Mouse (Mus musculus) lung, adult 18-20 months (tissue): Measurements from ENCODE around the gene Lpgat1.
A peak's percentile ranks its signal among the peaks of the same experiment; 100 is the strongest.

Experiments used
- DNase-seq, 2 experiments: peaks; one replicate each; pipeline ENCODE4 v3.0.0; 2022; ENCODE audit warnings: mixed read lengths in 2 of 2

Gene Lpgat1

GRCm38 (mm10) chr1:191737871-191738270 is 20.2 kb downstream of the Lpgat1 start:
- peak; percentile 49 to 70 for DNase-seq

DNA sequence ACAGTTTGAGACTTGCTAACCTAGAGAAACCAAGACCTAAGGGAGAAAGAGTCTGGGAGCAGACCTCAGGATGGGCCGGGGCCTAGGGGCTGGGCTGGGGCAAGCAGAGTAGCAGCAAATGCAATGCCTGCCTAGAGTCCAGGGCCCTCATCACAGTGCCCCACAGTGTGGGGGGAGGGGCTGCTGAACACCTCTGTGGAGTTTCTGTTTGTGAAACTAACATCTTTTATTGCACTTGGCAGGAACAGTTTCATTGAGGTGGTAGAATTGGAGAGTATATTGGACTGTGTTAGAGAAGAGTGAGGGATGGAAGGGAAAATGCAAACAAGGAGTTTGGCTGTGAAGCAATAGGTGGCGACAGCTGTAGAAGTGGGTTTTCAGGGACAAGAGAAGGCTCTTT is 21.1 kb downstream of the Lpgat1 start:
- DNase-seq = no peak

GRCm38 (mm10) chr1:191740587-191741361 is 23.1 kb downstream of the Lpgat1 start:
- no peak for DNase-seq

DNA sequence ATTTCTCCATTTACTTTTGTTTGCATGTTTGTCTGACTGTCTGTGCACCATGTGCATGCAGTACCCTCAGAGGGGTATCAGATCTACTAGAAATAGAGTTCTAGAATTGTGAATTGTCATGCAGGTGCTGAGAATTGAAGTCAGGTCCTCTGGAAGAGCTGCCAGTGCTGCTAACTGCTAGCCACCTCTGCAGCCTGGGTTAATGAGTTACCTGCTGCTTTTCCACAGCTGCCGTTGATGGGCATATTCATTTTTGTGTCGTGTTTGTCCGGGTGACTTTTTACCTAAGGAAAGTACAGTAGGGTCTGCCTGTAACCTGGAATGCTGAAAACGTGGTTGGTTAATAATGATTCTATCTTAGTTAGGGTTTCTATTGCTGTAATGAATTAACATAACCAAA is 24.0 kb downstream of the Lpgat1 start:
- no peak for DNase-seq

DNA sequence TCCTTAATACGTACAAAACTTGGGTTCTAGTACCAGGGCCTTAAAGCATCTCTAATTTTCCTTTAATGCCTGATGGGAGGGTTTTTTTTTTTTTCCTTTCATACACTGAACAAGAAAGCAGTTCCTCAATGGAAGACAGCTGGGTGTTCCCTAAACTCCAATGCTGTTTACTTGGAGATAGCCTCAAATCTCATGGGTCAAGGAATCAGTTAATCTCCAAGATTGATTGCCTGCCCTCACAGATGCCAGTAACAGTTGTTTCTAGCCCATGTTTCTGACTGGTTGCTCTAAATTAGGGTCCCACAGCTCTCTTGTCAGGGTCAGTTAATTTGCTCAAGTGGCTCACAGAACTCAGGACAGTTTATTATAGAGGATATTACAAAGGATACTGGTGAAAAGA is 30.8 kb downstream of the Lpgat1 start:
- no peak for DNase-seq

DNA sequence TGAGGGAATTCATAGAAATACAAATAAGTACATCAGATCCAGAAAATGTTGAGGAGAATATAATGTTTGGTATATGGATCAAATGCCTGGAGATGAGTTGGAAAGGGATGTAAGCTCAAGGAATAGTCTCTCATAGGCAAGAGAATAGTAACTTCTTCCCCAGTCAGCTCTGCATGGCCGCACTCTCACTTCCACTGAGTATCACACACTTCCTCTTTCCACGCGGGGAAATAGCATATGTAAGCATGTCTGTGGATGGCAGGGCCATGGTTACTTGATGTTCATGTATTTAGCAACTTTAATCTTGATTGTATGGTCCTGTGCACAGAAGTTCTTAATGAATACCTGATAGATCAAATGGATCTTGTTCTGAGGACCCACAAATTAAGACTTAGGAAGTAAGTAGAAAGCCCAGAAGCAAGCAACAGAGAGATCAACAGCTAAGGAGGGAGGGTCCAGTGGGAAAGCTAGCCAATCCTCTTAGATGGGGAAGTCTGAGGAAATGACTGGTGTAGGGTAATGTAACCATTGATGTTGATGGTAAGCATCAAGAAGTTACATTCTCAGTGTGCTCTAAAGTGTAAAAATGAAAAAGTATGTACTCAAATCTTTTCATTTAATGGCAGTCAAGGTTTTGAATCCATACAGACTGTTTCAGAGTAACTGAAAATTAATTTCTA is 39.0 kb downstream of the Lpgat1 start:
- peak in 1 of 2 experiments; percentile 24 for DNase-seq

GRCm38 (mm10) chr1:191774106-191774505 is 56.5 kb downstream of the Lpgat1 start:
- DNase-seq = no peak

- no peak for DNase-seq
Measured at GRCm38 (mm10) chr1:191775116-191775515, 57.5 kb downstream of the Lpgat1 start.

- no peak for DNase-seq
Measured at GRCm38 (mm10) chr1:191777521-191777920, 59.9 kb downstream of the Lpgat1 start.

DNA sequence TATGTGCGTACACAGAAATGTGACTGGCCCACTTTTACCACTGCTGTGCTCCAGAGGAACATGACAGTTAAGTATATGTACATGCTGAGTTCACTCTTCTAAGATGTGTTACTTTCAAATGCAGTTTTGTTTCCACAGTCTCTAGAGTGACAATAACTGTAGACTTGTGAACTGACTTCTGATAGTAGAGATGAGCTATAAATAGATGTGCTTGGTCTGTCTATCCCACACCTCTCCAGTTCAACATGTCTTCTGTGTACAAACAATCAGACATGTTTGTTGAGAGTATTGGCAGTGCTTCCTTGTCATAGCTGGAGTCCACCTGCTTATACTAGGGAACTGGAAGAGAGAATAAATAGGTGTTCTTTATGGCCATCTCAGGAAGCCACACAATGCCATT is 62.8 kb downstream of the Lpgat1 start:
- DNase-seq = no peak

- no peak for DNase-seq
Measured at GRCm38 (mm10) chr1:191785108-191785507, 67.5 kb downstream of the Lpgat1 start.

GRCm38 (mm10) chr1:191786255-191786654 is 68.6 kb downstream of the Lpgat1 start:
- DNase-seq = no peak

DNA sequence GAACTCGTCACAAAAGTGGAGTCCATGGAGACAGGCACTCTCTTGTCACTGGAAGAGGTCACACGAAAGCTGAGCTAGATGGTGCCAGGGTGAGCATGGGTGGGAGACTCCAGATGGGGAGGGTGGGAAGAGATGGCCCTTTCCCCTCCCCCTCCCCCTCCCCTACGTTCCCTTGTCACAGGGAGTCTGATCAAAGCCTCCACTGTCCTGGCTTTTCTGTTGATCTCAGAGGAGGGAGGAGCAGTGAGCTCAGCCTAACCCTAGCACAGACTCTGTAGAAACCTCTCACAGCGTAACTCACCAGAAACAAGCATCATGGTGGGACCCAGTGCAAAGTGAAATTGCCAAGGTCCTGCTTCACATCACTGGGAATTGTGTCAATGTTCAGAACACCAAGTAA is 69.7 kb downstream of the Lpgat1 start:
- no peak for DNase-seq

GRCm38 (mm10) chr1:191792991-191793390 is 75.4 kb downstream of the Lpgat1 start:
- DNase-seq = peak; percentile 75 to 84

- peak in 1 of 2 experiments; percentile 38 for DNase-seq
Measured at GRCm38 (mm10) chr1:191793888-191794532, 76.4 kb downstream of the Lpgat1 start.

DNA sequence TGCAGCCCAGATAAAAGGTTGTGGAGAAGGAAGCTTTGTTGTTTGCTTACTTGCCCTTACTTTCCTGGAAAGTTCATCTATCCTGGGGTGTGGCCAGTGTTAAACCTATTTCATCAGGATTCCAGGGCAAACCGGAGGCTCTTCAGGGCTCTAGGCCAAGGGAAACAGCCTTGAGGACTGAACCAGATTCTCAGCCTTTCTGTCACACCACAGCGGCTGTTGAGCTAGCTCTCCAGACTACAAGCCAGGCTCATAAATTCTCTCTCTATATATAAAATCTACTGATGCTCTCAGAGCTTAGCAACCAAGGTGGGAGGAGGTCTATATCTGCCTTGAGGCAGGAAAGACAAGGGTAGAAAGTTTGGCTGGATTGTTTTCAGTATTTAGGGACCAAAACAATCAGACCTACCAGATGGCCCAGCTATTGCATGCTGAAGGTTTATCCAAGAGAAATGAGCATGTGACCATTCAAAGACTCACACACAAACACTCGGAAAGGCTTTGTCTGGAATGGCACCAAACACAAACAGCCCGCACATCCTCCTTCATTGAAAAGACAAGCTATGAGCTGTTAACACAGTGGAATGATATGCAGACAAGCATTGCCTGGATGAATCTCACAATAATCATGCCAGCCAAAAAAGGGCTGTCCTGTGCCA is 78.7 kb downstream of the Lpgat1 start:
- DNase-seq = no peak

DNA sequence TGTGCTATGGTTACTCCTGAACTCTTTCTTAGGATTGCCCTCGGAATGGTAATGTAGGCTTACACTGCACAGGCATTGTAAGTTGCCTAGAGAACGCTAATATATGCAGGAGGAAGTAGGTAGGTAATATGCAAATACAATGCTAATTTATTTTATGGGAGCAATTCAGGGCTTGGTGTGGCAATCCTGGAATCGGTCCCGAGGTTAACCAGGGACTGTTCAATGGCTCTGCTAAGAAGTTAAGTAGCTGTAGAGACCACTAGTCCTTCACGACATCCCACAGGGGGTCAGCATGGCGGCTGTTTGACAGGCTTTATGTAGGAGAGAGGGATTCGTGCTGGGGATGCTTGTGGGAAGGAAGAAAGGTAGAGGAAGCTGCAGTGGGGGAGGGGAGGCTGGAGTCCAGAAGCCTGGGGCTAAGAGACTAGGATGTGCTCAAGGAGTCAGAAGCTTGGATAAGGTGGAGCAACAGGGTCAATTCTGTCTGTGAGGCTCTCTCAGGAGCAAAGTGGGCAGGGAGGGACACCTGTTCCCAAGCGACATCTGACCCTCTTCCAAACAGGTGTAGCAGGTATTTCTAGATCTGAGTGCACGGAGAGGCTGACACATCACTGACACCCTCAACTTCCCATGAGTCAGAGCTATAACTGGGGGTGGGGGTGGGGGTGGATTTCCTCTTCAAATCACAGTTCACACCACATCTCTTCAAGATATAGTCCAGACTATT is 84.6 kb downstream of the Lpgat1 start:
- DNase-seq = peak in 1 of 2 experiments; percentile 65

DNA sequence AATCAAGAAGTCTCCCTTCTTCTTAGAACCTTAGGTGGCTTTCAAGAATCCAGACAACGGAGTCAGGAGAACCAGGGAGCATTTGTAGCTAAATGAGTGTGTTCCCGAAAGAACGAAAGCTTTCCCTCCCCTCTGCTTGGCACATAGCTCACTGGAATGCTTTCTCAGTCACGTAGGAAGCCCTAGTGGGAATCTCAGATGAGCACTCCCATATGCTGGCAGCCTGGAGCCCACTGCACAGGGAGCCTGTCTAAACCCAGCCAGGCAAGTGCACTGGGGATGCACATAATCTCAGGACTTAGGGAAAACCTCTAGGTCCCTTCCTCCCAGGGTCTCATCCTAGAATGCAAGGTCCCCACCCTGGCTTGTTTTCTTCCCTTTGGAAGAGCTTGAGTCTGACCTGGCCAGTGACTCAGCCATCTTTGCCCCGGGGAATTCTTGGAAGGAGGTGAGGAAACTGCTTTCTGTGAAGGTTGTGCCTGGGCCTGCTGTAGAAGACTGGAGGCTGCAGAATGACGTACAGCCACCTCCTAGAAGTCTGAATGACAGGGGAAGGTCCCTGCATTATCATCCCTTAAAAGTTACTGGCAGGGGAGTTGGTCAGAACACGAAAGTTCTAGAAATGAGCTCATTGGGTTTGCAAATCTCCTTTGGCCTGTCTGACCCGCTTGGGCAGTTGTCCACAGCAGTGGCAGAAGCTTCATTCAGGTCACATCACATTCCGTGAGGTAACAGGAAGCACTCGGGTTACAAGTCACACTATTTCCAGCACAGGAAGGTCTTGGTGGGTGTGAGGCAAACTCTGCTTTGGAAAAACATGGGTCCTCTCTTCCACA is 85.4 kb downstream of the Lpgat1 start:
- DNase-seq = no peak

GRCm38 (mm10) chr1:191804747-191805146 is 87.1 kb downstream of the Lpgat1 start:
- DNase-seq = no peak

DNA sequence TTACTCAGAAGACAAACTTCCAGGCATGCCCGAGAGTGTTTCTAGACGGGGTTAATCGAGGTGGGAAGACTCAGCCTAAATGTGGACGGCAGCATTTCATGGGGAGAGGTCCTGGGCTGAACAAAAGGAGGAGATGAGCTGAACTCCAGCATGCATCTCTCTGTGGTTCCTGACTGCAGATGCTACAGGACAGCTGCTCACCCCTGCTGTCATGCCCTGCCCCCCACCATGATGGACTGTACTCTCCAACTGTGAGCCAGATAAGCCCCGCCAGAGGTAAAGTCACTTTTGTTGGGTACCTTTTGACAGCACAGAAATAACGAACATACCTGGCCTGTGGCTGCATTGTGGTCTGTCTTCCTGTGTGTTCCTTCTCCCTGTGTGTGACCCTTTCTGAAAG is 88.2 kb downstream of the Lpgat1 start:
- DNase-seq = no peak

GRCm38 (mm10) chr1:191806740-191807139 is 89.1 kb downstream of the Lpgat1 start:
- DNase-seq = no peak

GRCm38 (mm10) chr1:191807979-191808378 is 90.3 kb downstream of the Lpgat1 start:
- no peak for DNase-seq
